Mouse (Mus musculus) cerebellum, postnatal 14 days (tissue): ENCODE results near the gene Islr2.
A peak's percentile ranks its signal among the peaks of the same experiment; 100 is the strongest.
"Not testable (repeated sequence)": the region's sequence is repeated elsewhere in the genome, so short reads cannot be mapped to it uniquely, and the experiment has no call there.

Experiments
- DNase-seq, 2 experiments: peaks; one replicate each; pipeline ENCODE4 v3.0.0; 2021; ENCODE audit warnings: mixed read lengths in 2 of 2

The Islr2 gene

DNA sequence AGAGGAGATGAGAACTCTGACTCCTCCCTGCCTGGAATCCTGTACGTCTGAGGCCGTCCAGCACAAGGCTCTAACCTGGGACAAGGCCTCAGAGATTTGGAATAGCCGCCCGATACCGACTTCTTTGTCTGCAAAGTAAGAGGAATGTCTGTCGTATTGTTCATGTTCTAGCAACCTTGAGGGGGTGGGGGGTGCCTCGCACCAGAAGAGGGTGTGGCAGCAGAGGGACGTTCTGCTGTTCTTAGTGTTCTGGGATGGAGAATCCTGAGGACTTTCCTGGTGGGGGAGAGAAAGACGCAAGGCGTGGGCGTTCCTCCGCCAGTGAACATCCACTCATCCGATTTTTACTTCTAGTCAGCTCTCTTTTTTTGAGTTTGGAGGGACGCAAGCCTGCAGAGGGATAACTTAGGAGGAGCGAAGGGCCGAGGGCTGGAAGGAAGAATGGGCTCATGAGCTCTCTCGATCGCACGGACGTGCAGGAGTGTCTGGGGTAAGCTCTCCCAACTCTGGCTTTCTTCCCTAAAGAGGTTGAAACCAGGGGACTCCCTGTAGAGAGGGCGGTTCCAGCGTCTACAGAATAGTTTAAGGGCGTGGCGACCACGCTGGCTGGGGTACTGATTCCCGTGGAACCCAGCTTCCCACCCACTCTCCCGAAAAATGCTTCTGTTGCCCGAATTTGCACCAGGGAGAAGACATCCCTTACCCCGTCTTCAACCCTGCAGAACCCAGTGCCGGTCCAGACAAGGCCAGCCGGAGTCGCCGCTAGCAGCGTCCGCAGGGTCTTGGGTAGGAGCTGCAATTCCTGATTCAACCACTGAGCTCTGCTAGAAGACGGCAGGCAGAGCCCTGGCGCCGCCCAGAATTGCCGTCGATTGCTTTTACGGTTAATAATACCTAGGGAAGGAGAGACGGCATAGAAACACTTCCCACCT lies at the start of gene Islr2, which contains the start of gene Islr:
Islr2 (minus strand) TSS at position 804 of the 932 bp plus-strand sequence.
Islr (minus strand) TSS at position 791 of the 932 bp plus-strand sequence.
- peak; percentile 73 to 80 for DNase-seq

DNA sequence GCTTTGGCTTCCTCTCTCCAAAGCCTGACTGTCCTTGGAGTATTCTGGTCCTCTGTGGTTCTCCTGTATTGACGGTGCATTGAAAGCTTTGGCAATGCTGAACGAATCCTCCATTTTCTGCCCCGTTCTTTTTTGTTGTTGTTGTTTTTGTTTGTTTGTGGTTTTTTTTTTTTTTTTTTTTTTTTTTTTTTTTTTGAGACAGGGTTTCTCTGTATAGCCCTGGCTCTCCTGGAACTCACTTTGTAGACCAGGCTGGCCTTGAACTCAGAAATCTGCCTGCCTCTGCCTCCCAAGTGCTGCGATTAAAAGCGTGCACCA lies 49.6 kb upstream of the Islr2 start:
- not testable (repeated sequence) for DNase-seq

DNA sequence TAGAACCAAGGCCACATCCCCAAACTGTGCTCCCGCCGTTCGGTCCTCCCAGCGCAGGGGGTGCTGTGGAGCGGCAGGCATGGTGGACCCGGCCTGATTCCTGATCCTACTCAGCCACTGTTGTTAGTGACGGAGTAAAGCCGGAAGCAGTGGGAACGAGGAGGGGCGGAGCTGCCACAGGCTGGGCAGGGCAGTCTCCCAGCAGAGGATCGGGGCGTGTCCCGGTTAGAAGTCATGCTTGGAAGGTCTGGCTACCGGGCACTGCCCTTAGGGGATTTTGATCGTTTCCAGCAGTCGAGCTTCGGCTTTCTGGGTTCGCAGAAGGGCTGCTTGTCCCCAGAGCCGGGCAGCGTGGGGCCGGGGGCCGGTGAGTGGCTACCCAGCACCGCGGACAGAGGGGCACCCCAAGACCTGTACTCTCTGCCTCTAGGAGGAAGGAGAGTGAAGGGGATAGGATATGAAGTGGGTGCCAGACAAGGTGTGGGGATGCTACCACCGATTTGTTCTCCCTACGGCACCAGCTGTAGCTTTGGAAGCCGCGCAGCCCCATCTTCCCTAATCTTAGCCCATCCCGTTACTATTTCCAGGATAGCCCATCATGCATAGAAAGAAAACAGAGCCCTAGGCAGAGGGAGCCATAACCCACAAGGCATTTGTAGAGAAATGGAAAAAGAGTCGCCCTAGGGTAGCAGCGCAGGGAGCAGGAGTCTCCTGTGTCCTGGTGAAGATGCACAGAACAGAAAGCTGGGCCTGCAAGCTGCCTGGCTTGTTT lies 49.1 kb upstream of the Islr2 start, which contains the start of gene Stoml1:
Stoml1 (plus strand) TSS at position 132 of the 772 bp plus-strand sequence.
- DNase-seq, result peak; percentile 95

DNA sequence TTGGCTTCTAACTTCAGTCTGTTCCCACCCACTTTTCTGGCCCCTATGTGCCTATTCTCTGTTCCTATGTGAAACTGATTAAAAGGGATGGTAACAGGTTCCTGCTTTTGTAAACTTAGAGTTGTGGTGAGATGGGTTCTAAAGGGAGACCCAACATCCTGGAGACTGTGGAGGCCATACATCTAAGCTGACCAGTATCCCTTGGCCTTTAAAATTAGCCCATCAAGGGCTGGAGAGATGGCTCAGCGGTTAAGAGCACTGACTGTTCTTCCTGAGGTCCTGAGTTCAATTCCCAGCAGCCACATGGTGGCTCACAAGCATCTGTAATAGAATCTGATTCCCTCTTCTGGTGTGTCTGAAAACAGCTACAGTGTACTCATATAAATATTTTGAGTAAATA lies 46.6 kb upstream of the Islr2 start:
- not testable (repeated sequence) for DNase-seq

DNA sequence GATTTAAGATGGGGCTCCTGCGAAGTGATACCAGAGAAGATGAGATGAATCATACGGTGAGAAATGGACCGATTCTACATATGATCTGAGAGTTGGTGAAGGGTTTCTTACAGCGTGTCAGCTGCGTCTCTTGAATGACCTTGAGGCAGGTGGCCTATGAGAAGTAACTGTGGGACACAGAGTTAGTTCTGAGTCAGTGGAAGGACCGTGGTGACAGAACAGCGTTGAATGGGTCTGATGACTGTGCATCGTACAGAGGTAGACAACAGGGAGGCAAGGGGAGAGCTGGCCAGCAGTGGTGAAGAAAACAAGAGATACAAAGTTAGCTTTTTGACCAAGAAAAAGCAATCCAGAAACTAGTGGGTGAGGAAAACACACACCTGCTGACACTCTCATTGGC lies 46.2 kb upstream of the Islr2 start:
- DNase-seq, result no peak

DNA sequence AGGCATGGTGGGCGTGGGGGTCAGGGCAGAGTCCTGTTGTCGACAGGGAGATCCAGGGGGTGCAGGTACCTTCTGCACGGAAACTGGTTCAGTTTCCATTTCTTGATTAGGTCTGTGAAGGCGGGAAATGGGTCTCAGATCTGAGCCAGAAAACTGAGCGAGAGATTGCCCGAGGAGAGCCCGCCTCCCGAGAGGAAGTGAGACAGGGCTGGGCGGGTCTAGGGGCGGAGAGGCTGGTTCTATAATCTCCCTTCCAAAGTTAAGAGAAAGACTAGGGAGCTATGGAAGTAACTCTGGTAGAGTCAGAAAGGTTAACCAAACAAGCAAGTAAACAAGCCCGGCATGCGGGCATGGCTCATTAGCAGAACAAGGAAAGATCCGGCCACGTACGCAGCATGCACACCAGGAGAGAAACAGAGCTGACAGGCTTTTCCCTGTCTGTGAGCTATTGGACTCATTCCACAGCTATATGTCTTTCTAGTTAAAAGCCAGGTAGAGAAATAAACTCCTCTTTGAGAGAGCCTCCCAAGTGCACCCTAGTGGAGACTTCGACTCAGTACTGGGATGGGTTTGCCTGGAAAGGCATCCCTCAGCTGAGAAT lies 45.6 kb upstream of the Islr2 start, which contains the start of gene Pml:
Pml (minus strand) TSS at position 195 of the 601 bp plus-strand sequence.
- DNase-seq, result peak; percentile 50 to 63

DNA sequence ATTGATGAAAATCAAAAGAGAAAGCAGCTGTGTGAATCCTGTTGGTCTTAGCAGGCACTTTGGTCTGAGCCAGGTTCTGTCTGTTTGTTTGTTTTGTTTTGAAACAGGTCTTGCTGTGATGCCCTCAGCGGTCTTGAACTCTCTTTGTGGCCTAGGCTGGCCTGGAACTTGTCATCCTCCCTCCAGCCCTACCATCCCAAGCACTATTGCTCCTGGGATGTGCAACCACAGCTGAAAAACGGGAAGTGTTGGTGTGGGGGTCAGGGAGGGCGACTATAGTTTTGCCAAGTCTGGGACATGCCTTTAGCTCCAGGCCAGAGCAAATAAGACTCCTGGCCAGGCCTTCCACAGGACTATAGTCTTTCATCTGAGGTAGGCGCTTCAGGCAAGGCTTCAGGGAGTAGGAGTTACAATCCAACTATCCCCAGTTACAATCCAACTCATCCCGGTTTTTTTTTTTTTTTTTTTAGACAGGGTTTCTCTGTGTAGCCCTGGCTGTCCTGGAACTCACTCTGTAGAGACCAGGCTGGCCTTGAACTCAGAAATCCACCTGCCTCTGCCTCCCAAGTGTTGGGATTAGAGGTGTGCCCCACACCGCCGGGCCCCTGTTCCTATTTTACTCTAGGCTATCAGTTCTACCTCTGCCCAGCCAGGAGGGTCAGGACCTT lies 44.8 kb upstream of the Islr2 start:
- no peak for DNase-seq

DNA sequence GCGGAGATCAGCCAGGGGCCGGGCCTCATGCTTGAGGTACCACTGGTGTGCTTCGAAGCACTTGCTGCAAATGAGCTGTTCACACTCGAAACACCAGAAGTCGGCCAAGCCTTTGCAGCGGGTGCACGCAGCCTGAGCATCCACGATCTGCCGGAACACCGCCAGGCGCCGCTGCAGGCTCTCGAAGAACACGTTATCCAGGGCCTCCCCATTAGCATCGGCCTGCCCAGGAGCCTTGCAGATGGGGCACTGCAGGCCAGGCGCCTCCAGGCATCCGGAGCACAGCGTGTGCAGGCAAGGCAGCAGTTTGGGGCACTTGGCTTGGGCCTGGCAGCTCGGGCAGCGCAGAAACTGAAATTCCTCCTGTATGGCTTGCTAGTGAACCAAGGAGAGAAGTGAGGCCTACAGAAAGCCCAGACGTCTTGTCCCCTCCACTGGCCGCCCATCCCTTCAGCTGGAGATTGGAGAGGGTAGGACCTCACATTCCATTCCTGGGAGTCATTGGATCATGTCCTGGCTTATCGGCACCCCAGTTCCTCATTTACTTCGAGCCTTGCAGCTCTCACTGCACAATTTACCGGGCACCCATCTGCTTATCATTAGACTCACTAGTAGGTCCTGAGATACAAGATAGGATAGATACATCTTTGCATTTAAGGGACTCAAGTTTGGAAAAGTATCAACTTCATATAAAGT lies 43.1 kb upstream of the Islr2 start:
- DNase-seq, result peak; percentile 85 to 88

DNA sequence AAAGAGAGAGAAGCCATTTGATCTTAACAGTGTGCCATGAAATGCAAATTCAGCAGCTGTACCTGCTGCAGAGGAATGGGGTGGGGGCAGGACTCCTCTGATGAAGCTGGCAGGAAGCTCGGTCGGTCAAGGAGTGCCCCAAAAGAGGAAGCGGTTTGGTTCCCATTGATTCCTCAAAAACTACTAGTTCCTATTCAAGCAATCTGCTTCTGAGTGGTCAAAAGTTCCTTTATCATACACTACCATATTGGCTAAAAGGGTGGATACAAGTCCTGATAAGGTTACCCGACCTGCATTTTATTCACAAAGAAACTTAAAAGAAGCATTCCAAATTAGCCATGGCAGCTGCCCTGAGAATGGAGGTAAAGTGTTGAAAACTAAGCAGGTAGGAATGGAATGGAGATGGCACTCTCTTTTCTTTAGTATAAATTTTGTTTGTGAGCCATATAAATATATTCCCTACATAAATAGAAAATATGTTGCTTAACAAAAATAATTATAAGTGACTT lies 42.0 kb upstream of the Islr2 start:
- DNase-seq, result no peak

DNA sequence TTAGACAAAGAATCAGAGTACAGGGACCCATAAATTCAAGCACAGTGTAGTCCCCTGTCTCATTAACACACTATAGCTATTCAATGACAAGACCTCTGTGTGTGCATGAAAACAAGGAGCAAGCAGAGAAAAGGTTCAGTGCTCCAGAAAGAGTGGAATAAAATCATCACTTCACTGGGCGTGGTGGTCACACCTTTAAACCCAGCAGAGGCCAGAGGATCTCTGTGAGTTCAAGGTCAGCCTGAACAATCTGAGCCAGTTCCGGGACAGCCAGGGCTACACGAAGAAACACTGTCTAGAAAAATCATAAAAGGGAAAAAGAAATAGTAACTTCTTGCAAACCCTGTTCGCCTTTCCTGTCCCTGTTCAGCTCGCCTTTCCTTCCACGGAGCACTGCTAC lies 39.6 kb upstream of the Islr2 start:
- no peak for DNase-seq

DNA sequence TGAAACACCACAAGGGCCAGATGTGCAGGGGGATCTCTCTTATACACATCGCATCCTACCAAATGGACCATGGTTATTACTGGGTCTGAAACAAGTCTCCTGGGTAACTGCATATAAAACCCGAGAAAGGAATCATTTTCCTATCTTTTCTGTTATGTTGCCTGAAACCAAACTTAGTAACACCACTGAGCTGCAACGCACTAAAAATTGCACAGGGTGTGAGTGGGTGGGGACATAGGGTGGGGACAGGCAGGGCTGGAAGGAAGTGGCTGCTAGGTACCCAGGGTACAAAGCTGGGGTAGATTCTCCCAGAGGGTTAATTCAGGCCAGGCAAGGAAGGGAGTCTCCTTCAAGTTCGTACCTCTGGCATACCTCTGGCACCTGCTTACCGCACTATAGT lies 38.6 kb upstream of the Islr2 start:
- no peak for DNase-seq

DNA sequence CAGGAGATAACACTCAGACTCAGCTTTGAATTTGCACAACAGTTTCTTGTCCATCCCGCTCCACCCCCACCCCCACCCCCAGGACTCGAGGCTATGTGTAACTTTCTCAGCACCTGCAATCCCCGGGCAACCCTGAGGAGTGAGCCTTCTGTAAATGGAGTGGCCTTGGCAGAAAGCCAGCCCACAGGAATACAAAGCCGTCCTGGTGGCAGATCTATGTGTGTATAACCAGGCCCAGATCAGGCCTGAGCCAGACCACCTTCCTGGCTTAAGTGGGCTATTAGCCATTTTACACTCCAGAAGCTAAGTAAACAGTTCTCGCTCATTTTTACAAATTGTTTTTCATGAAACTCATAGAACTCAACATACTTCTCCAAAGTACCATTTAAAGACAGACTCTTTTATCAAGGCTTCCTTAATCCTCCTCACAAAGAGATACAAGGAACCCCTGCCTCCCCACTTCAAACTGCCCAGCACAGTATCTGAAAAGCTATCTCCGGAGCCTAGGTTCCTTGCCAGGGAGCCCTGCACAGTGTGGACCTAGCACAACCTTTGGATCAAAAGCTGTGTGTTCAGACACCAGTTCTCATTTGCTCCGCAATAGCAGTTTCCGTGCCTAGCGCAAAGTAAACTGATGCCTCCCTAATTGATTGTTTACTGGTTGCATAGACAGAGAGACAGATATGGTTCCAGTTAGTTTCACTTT lies 37.8 kb upstream of the Islr2 start:
- peak; percentile 54 to 64 for DNase-seq

DNA sequence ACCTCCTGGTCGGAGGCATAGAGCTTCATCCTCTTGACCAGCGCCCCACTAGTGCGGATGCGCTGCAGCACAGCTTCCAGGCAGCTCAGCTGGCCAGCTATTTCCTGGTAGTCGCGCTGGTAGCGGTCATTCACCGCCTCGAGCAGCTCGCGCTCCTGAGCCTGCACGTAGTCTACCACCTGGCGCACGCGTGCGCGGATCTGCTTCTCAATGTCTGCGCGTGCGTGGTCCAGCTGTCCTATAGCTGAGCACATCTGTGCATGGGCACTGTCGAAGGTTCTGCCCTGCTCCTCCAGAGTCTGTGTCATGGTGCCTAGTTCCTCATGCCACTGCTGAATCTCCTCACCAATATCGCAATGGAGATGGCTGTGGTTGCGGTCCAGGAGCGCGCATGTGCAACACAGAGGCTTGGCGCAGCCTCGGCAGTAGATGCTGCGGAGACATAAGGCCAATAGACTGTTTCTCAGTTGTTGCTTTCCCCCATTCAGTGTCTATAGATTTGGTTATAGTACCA lies 30.4 kb upstream of the Islr2 start:
- no peak for DNase-seq

DNA sequence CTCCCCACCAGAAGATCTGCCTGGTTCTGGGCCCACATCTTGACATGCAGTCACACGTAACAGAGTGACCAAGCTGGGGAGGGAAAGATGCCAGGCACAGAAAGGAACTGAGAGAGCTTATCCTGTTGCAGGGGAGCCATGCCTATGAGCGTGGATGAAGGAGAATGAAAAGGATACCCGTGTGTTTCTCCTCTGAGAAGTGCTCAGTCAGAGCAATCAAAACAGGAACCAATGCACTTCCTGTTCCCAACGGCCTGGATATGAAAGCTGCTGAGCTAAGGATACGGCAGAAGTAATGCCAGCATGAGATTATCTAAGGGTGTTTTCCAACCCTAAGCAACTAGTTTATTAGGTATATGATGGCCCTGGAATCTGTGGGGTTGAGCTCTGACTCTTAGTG lies 28.3 kb upstream of the Islr2 start:
- no peak for DNase-seq

DNA sequence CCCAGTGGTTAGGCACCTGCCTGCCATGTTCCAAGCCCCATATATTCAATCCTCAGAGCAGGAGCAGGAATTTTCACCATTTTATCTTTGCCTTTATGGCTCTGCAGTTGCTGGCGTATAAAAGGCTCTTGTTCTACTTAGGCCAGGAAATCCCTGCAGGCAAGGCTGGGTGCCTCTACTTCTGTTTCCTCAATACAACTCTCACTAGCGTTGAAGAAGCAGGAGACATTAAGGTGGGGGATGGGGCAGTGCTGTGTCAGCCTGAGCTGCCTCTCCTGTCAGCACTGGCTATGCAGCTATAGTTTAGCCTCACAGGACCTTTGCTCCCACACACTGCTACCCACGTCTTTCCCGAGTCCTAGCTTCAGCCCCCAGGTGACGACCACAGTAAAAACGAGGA lies 27.6 kb upstream of the Islr2 start:
- no peak for DNase-seq

DNA sequence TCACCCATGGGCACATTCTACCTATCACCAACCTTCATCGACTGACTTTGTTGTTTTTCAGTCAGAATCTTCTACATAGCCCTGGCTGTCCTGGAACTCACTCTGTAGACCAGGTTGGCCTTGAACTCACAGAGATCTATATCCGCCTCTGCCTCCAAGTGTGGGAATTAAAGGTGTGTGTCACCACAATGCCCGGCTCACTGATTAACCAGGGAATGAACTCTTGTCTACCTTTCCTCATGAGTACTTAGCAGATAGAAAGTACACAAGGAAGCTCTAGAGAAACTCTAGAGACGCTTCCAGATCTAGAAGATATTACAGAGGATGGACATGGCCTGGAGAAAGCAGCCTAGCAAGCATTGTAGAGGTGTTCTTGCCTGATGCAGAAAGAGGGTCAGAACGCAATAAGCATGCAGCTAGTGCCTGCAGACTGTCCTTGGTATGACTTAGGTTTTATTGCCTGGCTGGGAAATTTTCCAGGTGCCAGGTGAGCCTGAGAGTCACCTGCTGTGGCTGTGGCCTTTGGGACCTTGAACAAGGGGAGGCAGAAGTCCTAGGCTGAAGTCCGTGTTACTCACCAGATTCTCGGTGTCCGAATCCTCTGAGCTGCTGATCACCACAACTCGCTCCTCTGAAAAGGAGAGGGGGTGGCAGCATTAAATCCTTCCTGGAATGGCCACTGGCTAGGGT lies 24.8 kb upstream of the Islr2 start:
- DNase-seq, result no peak

DNA sequence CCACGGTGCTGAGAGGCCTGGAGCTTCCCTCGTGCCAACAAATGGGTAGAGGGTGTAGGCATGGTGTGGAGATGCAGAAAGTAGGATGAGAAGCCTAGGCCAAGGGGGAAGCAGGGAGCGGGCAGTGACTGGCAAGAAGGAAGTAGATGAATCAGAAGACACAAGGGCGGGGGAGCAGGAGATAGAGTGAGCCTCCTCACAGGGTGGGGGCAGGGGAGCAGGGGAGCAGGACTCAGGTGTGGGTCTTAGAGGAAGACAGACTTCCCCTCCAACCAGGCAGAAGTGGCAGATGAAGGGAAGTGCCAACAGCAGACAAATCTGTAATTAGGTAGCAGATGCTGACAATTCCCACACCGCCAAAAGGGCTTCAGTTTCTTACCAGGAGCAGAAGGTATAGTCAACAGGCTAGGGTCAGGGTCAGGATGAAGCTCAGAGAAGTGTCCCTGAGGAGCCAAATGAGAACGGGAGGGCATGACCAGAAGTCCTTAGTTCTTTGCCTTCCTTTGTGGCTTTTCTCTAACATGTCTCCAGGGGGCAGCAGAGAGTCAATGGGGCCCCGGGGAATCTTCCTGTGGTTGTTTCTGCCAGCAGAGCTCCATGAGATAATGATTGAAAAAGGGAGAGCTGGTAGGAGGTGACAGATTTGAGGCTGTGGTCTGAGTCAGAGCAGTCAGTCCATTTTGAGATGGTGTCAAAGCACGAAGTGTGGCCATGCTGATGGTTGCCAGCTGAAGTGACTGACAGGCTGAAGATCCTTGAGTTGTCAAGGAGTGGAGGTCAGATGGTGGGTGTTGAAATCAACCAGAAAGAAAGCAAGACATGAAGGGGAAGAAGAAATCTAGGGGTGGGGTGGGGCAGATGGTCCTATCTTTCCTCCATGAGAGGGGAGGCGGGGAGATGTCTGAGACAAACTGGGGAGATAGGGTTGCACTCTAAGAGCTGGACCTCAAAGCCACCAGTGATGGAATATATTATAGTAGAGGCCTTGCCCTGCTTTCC lies 22.1 kb upstream of the Islr2 start:
- peak; percentile 56 to 71 for DNase-seq

DNA sequence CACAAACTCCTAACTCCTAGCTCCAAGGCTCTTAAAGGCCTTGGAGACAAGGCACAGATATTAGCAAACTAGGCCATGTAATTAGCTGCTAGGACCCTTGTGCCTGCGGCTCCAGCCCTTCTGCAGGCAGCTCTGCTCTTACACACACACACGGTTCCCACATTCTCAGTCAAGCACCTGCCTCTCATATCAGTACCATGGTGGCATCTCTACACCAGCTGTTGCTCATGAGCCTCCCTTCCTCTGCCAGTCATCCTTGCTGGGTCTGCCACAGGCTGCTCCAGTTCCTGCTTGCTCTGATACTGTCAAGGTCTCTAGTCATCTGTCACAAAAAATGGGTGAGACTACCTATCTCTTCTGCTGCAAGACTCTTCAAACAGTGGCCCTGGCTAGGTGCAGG lies 20.2 kb upstream of the Islr2 start:
- DNase-seq, result no peak
